Mouse (Mus musculus) mammary gland, adult 2 months (tissue): ENCODE data around the gene Slc7a7. TPM values are rescaled to one million over a fixed set of nuclear protein-coding genes. Genes with fewer than 3 reads are reported as not detected.

Source experiments
- polyA plus RNA-seq: library from polyadenylated mRNA; depleted of rRNA; stranded (reverse); fragments of >200 nt; gene quantifications from 2 replicates; pipeline ENCODE4 v1.2.3, GENCODE M21; 2012; ENCODE audit warnings: low replicate concordance; rRNA removed

Slc7a7 gene
- polyA plus RNA-seq = 18.1 and 27.2 TPM in 2 replicates

GRCm38 (mm10) chr14:54417623-54418081 is at the start of gene Slc7a7:
Slc7a7 (minus strand) TSS chr14:54417780.

GRCm38 (mm10) chr14:54463959-54464292 is 46.3 kb upstream of the Slc7a7 start, which contains the start of gene Lrp10:
Lrp10 (plus strand) TSS chr14:54464137.

GRCm38 (mm10) chr14:54431334-54432077 is 13.9 kb upstream of the Slc7a7 start, which contains the start of gene Mmp14:
Mmp14 (plus strand) TSS chr14:54431612.

GRCm38 (mm10) chr14:54426689-54427398 is 9.3 kb upstream of the Slc7a7 start, which contains the start of gene Mrpl52:
Mrpl52 (plus strand) TSS chr14:54426909.

GRCm38 (mm10) chr14:54360577-54361340 is 56.8 kb downstream of the Slc7a7 start, which contains the start of gene Oxa1l:
Oxa1l (plus strand) TSS chr14:54360834.

Other genes starting within 250 kb of the Slc7a7 start
- 554 and 629 TPM in 2 replicates for gene Dad1, start 163.7 kb downstream of the Slc7a7 start, polyA plus RNA-seq
- 56.6 and 105 TPM in 2 replicates for gene Abhd4, start 163.6 kb downstream of the Slc7a7 start, polyA plus RNA-seq
- not detected in 2 replicates for gene Olfr49, start 132.8 kb downstream of the Slc7a7 start, polyA plus RNA-seq
- gene Oxa1l, start 56.9 kb downstream of the Slc7a7 start, polyA plus RNA-seq = 174 and 209 TPM in 2 replicates
- 132 and 438 TPM in 2 replicates for gene Mrpl52, start 9.1 kb upstream of the Slc7a7 start, polyA plus RNA-seq
- 298 and 523 TPM in 2 replicates for gene Mmp14, start 13.8 kb upstream of the Slc7a7 start, polyA plus RNA-seq
- gene Lrp10, start 46.4 kb upstream of the Slc7a7 start, polyA plus RNA-seq = 161 and 252 TPM in 2 replicates
- gene Rem2, start 58.3 kb upstream of the Slc7a7 start, polyA plus RNA-seq = 0.49 and 0.55 TPM in 2 replicates
- gene Prmt5, start 99.7 kb upstream of the Slc7a7 start, polyA plus RNA-seq = 27.1 and 42.3 TPM in 2 replicates
- gene Haus4, start 136.8 kb upstream of the Slc7a7 start, polyA plus RNA-seq = 9.0 and 11.4 TPM in 2 replicates
- gene Ajuba, start 159.8 kb upstream of the Slc7a7 start, polyA plus RNA-seq = 18.0 and 23.6 TPM in 2 replicates
- 3.0 and 8.9 TPM in 2 replicates for gene 4931414P19Rik, start 188.2 kb upstream of the Slc7a7 start, polyA plus RNA-seq
- 175 and 188 TPM in 2 replicates for gene Psmb5, start 200.2 kb upstream of the Slc7a7 start, polyA plus RNA-seq
- gene Psmb11, start 203.7 kb upstream of the Slc7a7 start, polyA plus RNA-seq = 0.19 TPM in 1 of 2 replicates, not detected in the other
- not detected in 2 replicates for gene Gm17606, start 223.2 kb upstream of the Slc7a7 start, polyA plus RNA-seq
- gene Cdh24, start 223.6 kb upstream of the Slc7a7 start, polyA plus RNA-seq = 4.4 and 7.5 TPM in 2 replicates